Mouse (Mus musculus): ENCODE data around the gene Pfn3. TPM values are rescaled to one million over a fixed set of nuclear protein-coding genes. Genes with fewer than 3 reads are reported as not detected.

The Pfn3 gene
- polyA plus RNA-seq, 1 experiment from 2014 or later: not detected

GRCm38 (mm10) chr13:55391626-55392029 is 23.4 kb downstream of the Pfn3 start:
- Histone ChIP-seq H3K36me3 (ENCODE audit: control insufficient read depth, insufficient read depth, low read length) (no peaks in the 10 kb centered on the region), H3K4me2 (ENCODE audit: low read length) (no peak overlapping the region), H3K4me1 (ENCODE audit: control insufficient read depth, insufficient read depth, low read length) (no peaks in the 10 kb centered on the region), H3K4me3 (replicated peaks; ENCODE audit: low read depth, low read length) (no peak overlapping the region), H3K9me3 (ENCODE audit: control insufficient read depth, low read length) (no peaks in the 10 kb centered on the region), H3K27me3 (ENCODE audit: control insufficient read depth, insufficient read depth, low read length) (no peaks in the 10 kb centered on the region), H3K9ac (replicated peaks; ENCODE audit: low read length) (no peak overlapping the region), H3K27ac (replicated peaks; ENCODE audit: low read depth, low read length) (no peak overlapping the region)
- ATAC-seq (ENCODE audit: low FRiP score, low TSS enrichment) (no peak), DNase-seq (no peak)
- 95% methylated on average over 1 of the region's 1 CpGs for WGBS

- Histone ChIP-seq H3K27me3 (ENCODE audit: control insufficient read depth, insufficient read depth, low read length) (no peaks in the 10 kb centered on the region), H3K9ac (replicated peaks; ENCODE audit: low read length) (no peak overlapping the region), H3K4me3 (replicated peaks; ENCODE audit: low read depth, low read length) (no peak overlapping the region), H3K4me1 (ENCODE audit: control insufficient read depth, insufficient read depth, low read length) (no peaks in the 10 kb centered on the region), H3K36me3 (ENCODE audit: control insufficient read depth, insufficient read depth, low read length) (no peaks in the 10 kb centered on the region), H3K9me3 (ENCODE audit: control insufficient read depth, low read length) (no peaks in the 10 kb centered on the region), H3K4me2 (ENCODE audit: low read length) (no peak overlapping the region), H3K27ac (replicated peaks; ENCODE audit: low read depth, low read length) (no peak overlapping the region)
- WGBS: 79% methylated on average over 3 of the region's 3 CpGs
- DNase-seq: no peak
- ATAC-seq (ENCODE audit: low FRiP score, low TSS enrichment): no peak
Observed at GRCm38 (mm10) chr13:55390644-55391043, 24.4 kb downstream of the Pfn3 start.

DNA sequence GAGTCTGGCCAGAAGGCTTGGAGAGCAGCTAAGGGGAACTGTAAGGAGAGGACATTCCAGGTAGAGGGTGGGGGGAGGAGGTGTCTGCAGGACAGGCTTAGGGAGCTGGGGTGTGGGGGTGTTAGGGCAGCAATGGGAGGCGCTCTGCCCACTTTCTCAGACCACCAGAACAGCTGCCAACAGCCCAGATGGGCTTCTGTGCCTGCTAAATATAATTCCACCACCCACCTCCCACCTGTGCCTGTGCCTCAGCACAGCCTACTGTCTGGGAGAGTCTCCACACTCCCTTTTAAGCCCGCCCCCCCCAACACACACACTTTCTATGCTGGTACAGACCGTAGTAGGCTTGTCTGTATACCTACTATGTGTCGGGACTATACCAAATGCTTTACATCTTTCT is 33.2 kb downstream of the Pfn3 start:
- H3K36me3 ChIP-seq (ENCODE audit: control insufficient read depth, insufficient read depth, low read length): no peaks in the 10 kb centered on the region
- DNase-seq (no peak), ATAC-seq (ENCODE audit: low FRiP score, low TSS enrichment) (no peak)
- H3K27me3 ChIP-seq (ENCODE audit: control insufficient read depth, insufficient read depth, low read length): peaks cover 27% of the 10 kb centered on the region
- no peaks in the 10 kb centered on the region for H3K9me3 ChIP-seq (ENCODE audit: control insufficient read depth, low read length)
- no peak overlapping the region for H3K9ac ChIP-seq (replicated peaks; ENCODE audit: low read length)
- WGBS: 87% methylated on average over 4 of the region's 4 CpGs
- H3K4me1 ChIP-seq (ENCODE audit: control insufficient read depth, insufficient read depth, low read length): no peaks in the 10 kb centered on the region
- no peak overlapping the region for H3K4me2 ChIP-seq (ENCODE audit: low read length)
- H3K4me3 ChIP-seq (replicated peaks; ENCODE audit: low read depth, low read length): no peak overlapping the region
- no peak overlapping the region for H3K27ac ChIP-seq (replicated peaks; ENCODE audit: low read depth, low read length)

DNA sequence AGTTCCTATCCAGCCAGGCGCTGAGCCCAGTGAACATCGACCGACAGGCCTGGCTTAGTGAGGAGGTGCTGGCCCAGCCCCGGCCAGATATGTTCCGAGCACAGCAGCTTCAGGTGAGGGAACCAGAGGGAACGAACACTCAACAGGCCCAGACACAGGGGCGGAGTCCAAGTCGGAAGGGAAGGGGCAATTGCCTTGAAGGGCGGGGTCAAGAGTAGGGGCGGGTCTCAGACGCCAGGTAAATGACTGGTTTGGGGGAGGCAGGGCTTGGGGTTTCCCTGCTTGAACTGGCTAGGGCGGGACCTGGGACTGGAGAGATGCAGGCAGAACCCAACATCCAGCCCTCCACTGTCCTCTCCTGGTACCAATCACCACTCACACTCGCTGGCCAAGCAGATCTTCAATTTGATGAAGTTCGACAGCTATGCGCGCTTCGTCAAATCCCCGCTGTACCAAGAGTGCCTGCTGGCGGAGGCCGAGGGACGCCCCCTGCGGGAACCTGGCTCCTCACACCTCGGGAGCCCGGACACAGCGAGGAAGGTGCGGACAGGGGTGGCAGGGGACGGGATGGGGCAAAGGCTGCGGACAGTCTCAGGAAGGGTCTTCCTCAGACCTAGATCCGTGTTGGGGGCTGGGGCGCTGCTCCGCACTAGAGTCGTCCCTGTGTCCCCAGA is 36.0 kb downstream of the Pfn3 start:
- Histone ChIP-seq H3K4me2 (ENCODE audit: low read length) (no peak overlapping the region), H3K4me1 (ENCODE audit: control insufficient read depth, insufficient read depth, low read length) (no peaks in the 10 kb centered on the region), H3K27ac (replicated peaks; ENCODE audit: low read depth, low read length) (no peak overlapping the region), H3K9me3 (ENCODE audit: control insufficient read depth, low read length) (no peaks in the 10 kb centered on the region), H3K4me3 (replicated peaks; ENCODE audit: low read depth, low read length) (no peak overlapping the region), H3K9ac (replicated peaks; ENCODE audit: low read length) (no peak overlapping the region), H3K36me3 (ENCODE audit: control insufficient read depth, insufficient read depth, low read length) (no peaks in the 10 kb centered on the region), H3K27me3 (ENCODE audit: control insufficient read depth, insufficient read depth, low read length) (peaks cover 27% of the 10 kb centered on the region)
- ATAC-seq (ENCODE audit: low FRiP score, low TSS enrichment) (no peak), DNase-seq (no peak)
- WGBS: 6% methylated on average over 32 of the region's 32 CpGs

DNA sequence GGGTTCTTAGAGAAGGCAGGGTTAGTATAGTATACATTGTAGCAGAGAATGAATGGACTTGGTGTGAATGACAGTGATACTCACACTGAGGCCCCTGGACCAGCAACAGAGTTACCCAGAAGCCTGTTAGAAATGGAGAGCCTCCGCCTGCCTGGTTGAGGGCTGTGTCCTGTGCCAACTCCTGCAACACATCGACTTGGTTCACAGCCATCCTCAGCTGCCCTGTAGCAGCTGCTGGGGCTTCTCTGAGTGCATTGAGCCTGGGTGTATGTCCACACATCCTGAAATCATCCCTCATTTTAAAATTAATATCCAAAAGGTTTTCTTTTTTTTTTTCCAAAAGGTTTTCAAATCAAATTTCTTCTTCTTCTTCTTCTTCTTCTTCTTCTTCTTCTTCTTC is 39.2 kb downstream of the Pfn3 start:
- peaks cover 27% of the 10 kb centered on the region for H3K27me3 ChIP-seq (ENCODE audit: control insufficient read depth, insufficient read depth, low read length)
- 70% methylated on average over 2 of the region's 2 CpGs for WGBS
- DNase-seq: no peak

GRCm38 (mm10) chr13:55374206-55374924 is 40.7 kb downstream of the Pfn3 start:
- no peak overlapping the region for H3K4me2 ChIP-seq (ENCODE audit: low read length)
- peaks cover 16% of the 10 kb centered on the region for H3K27me3 ChIP-seq (ENCODE audit: control insufficient read depth, insufficient read depth, low read length)
- no peak overlapping the region for H3K27ac ChIP-seq (replicated peaks; ENCODE audit: low read depth, low read length)
- H3K4me3 ChIP-seq (replicated peaks; ENCODE audit: low read depth, low read length): no peak overlapping the region
- no peaks in the 10 kb centered on the region for H3K9me3 ChIP-seq (ENCODE audit: control insufficient read depth, low read length)
- H3K4me1 ChIP-seq (ENCODE audit: control insufficient read depth, insufficient read depth, low read length): no peaks in the 10 kb centered on the region
- no peaks in the 10 kb centered on the region for H3K36me3 ChIP-seq (ENCODE audit: control insufficient read depth, insufficient read depth, low read length)
- 65% methylated on average over 6 of the region's 6 CpGs for WGBS
- no peak for DNase-seq
- H3K9ac ChIP-seq (replicated peaks; ENCODE audit: low read length): 0 out of 2 replicates have a peak overlapping the region, but pooled peaks have one; percentile 4
- no peak for ATAC-seq (ENCODE audit: low FRiP score, low TSS enrichment)

More for the DNA sequence above, 39.2 kb downstream of the Pfn3 start:
- H3K36me3 ChIP-seq (ENCODE audit: control insufficient read depth, insufficient read depth, low read length): no peaks in the 10 kb centered on the region
- H3K9ac ChIP-seq (replicated peaks; ENCODE audit: low read length): no peak overlapping the region
- ATAC-seq (ENCODE audit: low FRiP score, low TSS enrichment): no peak
- no peak overlapping the region for H3K27ac ChIP-seq (replicated peaks; ENCODE audit: low read depth, low read length)
- H3K9me3 ChIP-seq (ENCODE audit: control insufficient read depth, low read length): no peaks in the 10 kb centered on the region
- H3K4me1 ChIP-seq (ENCODE audit: control insufficient read depth, insufficient read depth, low read length): no peaks in the 10 kb centered on the region
- H3K4me3 ChIP-seq (replicated peaks; ENCODE audit: low read depth, low read length): no peak overlapping the region
- no peak overlapping the region for H3K4me2 ChIP-seq (ENCODE audit: low read length)

GRCm38 (mm10) chr13:55371740-55372139 is 43.3 kb downstream of the Pfn3 start:
- Histone ChIP-seq H3K9ac (replicated peaks; ENCODE audit: low read length) (no peak overlapping the region), H3K4me3 (replicated peaks; ENCODE audit: low read depth, low read length) (no peak overlapping the region), H3K36me3 (ENCODE audit: control insufficient read depth, insufficient read depth, low read length) (no peaks in the 10 kb centered on the region), H3K27ac (replicated peaks; ENCODE audit: low read depth, low read length) (no peak overlapping the region), H3K27me3 (ENCODE audit: control insufficient read depth, insufficient read depth, low read length) (no peaks in the 10 kb centered on the region), H3K9me3 (ENCODE audit: control insufficient read depth, low read length) (no peaks in the 10 kb centered on the region), H3K4me2 (ENCODE audit: low read length) (no peak overlapping the region), H3K4me1 (ENCODE audit: control insufficient read depth, insufficient read depth, low read length) (no peaks in the 10 kb centered on the region)
- ATAC-seq (ENCODE audit: low FRiP score, low TSS enrichment) (no peak), DNase-seq (no peak)
- 57% methylated on average over 5 of the region's 5 CpGs for WGBS

- ATAC-seq (ENCODE audit: low FRiP score, low TSS enrichment) (no peak), DNase-seq (no peak)
- Histone ChIP-seq H3K36me3 (ENCODE audit: control insufficient read depth, insufficient read depth, low read length) (no peaks in the 10 kb centered on the region), H3K27me3 (ENCODE audit: control insufficient read depth, insufficient read depth, low read length) (no peaks in the 10 kb centered on the region), H3K9ac (replicated peaks; ENCODE audit: low read length) (no peak overlapping the region), H3K4me2 (ENCODE audit: low read length) (no peak overlapping the region), H3K9me3 (ENCODE audit: control insufficient read depth, low read length) (no peaks in the 10 kb centered on the region), H3K27ac (replicated peaks; ENCODE audit: low read depth, low read length) (no peak overlapping the region), H3K4me1 (ENCODE audit: control insufficient read depth, insufficient read depth, low read length) (no peaks in the 10 kb centered on the region), H3K4me3 (replicated peaks; ENCODE audit: low read depth, low read length) (no peak overlapping the region)
- 75% methylated on average over 8 of the region's 8 CpGs for WGBS
Observed at GRCm38 (mm10) chr13:55371007-55371681, 43.9 kb downstream of the Pfn3 start.
